Mouse (Mus musculus) MEL (cell line): ENCODE data around the gene Ifit3b. TPM values are rescaled to one million over a fixed set of nuclear protein-coding genes. Genes with fewer than 3 reads are reported as not detected.

Experiments
- DNase-seq: peaks from one replicate; pipeline ENCODE4 v3.0.0; 2011; ENCODE audit warnings: low read depth, low spot score
- H3K27ac ChIP-seq: 2 replicates; pipeline ENCODE4 v1.5.1; 2012; ENCODE audit warnings: low read depth, mild to moderate bottlenecking, control low read depth, low read length, moderate library complexity; ENCODE audit not compliant: control insufficient read depth
- H3K27me3 ChIP-seq, 2 experiments: fragments of 150-350 bp in 1 of 2; sonication (generic) in 1 of 2; 2 replicates each; pipeline ENCODE4 v1.6.1; 2012; ENCODE audit warnings: low read length in 2 of 2, mild to moderate bottlenecking in 2 of 2, improper control_type of control experiment in 1 of 2, moderate library complexity in 1 of 2; ENCODE audit not compliant: insufficient read depth in 2 of 2, control insufficient read depth in 1 of 2
- H3K36me3 ChIP-seq, 2 experiments: 2 replicates each; pipeline ENCODE4 v1.6.1; 2012 to 2014; ENCODE audit warnings: low read length in 2 of 2, improper control_type of control experiment in 1 of 2, inconsistent platforms in 1 of 2, mild to moderate bottlenecking in 1 of 2; ENCODE audit not compliant: insufficient read depth in 2 of 2, control insufficient read depth in 1 of 2
- H3K4me1 ChIP-seq, 2 experiments: fragments of 150-350 bp in 1 of 2; sonication (generic) in 1 of 2; 2 replicates each; pipeline ENCODE4 v1.6.1; 2012; ENCODE audit warnings: low read length in 2 of 2, improper control_type of control experiment in 1 of 2, mild to moderate bottlenecking in 1 of 2; ENCODE audit not compliant: insufficient read depth in 2 of 2, control insufficient read depth in 1 of 2
- H3K4me3 ChIP-seq, 2 experiments: fragments of 150-350 bp in 1 of 2; sonication (generic) in 1 of 2; 2 replicates each; pipeline ENCODE4 v1.5.1; 2012; ENCODE audit warnings: low read depth in 2 of 2, low read length in 2 of 2, mild to moderate bottlenecking in 2 of 2, moderate library complexity in 2 of 2, control low read depth in 1 of 2, improper control_type of control experiment in 1 of 2; ENCODE audit not compliant: control insufficient read depth in 1 of 2, insufficient read depth in 1 of 2
- H3K79me2 ChIP-seq: 2 replicates; pipeline ENCODE4 v1.6.1; 2012; ENCODE audit warnings: mild to moderate bottlenecking, low read length, moderate library complexity; ENCODE audit not compliant: control insufficient read depth, poor library complexity, insufficient read depth
- H3K9ac ChIP-seq: 2 replicates; pipeline ENCODE4 v1.6.1; 2012; ENCODE audit warnings: low read depth, mild to moderate bottlenecking, control low read depth, low read length, moderate library complexity; ENCODE audit not compliant: control insufficient read depth, poor library complexity, severe bottlenecking
- H3K9me3 ChIP-seq: fragments of 150-350 bp; sonication (generic); replicated peaks from 2 replicates; pipeline ENCODE4 v1.6.1; 2012; ENCODE audit warnings: mild to moderate bottlenecking, low read length, improper control_type of control experiment, moderate library complexity; ENCODE audit not compliant: insufficient read depth
- BHLHE40 ChIP-seq: IDR thresholded peaks from 2 replicates; pipeline ENCODE4 v1.6.1; 2012; ENCODE audit warnings: low read depth, mild to moderate bottlenecking, inconsistent platforms, low read length, improper control_type of control experiment, borderline replicate concordance
- CHD1 ChIP-seq: IDR thresholded peaks from 2 replicates; pipeline ENCODE4 v1.6.1; 2012; ENCODE audit warnings: low read depth, mild to moderate bottlenecking, inconsistent platforms, low read length, improper control_type of control experiment
- CHD2 ChIP-seq: IDR thresholded peaks from 2 replicates; pipeline ENCODE4 v1.6.1; 2011; ENCODE audit warnings: low read length, improper control_type of control experiment
- E2F4 ChIP-seq: IDR thresholded peaks from 2 replicates; pipeline ENCODE4 v1.6.1; 2011; ENCODE audit warnings: low read depth, low read length, improper control_type of control experiment, borderline replicate concordance
- ELF1 ChIP-seq: IDR thresholded peaks from 2 replicates; pipeline ENCODE4 v1.6.1; 2014; ENCODE audit warnings: low read depth, mild to moderate bottlenecking, inconsistent platforms, low read length, improper control_type of control experiment, moderate library complexity
- EP300 ChIP-seq, 2 experiments: IDR thresholded peaks; 2 replicates each; pipeline ENCODE4 v1.6.1; 2011; ENCODE audit warnings: improper control_type of control experiment in 2 of 2, low read length in 2 of 2, low read depth in 1 of 2, mild to moderate bottlenecking in 1 of 2
- GABPA ChIP-seq: IDR thresholded peaks from 2 replicates; pipeline ENCODE4 v1.6.1; 2012; ENCODE audit warnings: low read depth, mild to moderate bottlenecking, inconsistent platforms, low read length, improper control_type of control experiment, moderate library complexity
- GATA1 ChIP-seq: IDR thresholded peaks from 2 replicates; pipeline ENCODE4 v1.6.1; 2011; ENCODE audit warnings: low read depth, low read length, improper control_type of control experiment
- JUND ChIP-seq: IDR thresholded peaks from 2 replicates; pipeline ENCODE4 v1.6.1; 2011; ENCODE audit warnings: low read depth, mild to moderate bottlenecking, improper control_type of control experiment, low read length
- KAT2A ChIP-seq: conservative IDR thresholded peaks from 2 replicates; pipeline ENCODE4 v1.6.1; 2012; ENCODE audit warnings: low read depth, low read length, improper control_type of control experiment, inconsistent platforms
- MYB ChIP-seq: IDR thresholded peaks from 2 replicates; pipeline ENCODE4 v1.6.1; 2011; ENCODE audit warnings: mild to moderate bottlenecking, low read depth, low read length, improper control_type of control experiment
- MYC ChIP-seq: IDR thresholded peaks from 2 replicates; pipeline ENCODE4 v1.6.1; 2011; ENCODE audit warnings: low read depth, mild to moderate bottlenecking, low read length, improper control_type of control experiment, moderate library complexity
- POLR2AphosphoS5 ChIP-seq: IDR thresholded peaks from 2 replicates; pipeline ENCODE4 v1.6.1; 2012; ENCODE audit warnings: low read depth, borderline replicate concordance, mild to moderate bottlenecking, inconsistent platforms, low read length, moderate library complexity, mixed read lengths
- SMC3 ChIP-seq: IDR thresholded peaks from 2 replicates; pipeline ENCODE4 v1.6.1; 2011; ENCODE audit warnings: low read depth, low read length, improper control_type of control experiment
- TCF12 ChIP-seq: IDR thresholded peaks from 2 replicates; pipeline ENCODE4 v1.6.1; 2014; ENCODE audit warnings: low read depth, mild to moderate bottlenecking, inconsistent platforms, low read length, improper control_type of control experiment, moderate library complexity
- UBTF ChIP-seq: IDR thresholded peaks from 2 replicates; pipeline ENCODE4 v1.6.1; 2012; ENCODE audit warnings: low read depth, mild to moderate bottlenecking, inconsistent platforms, low read length, improper control_type of control experiment, moderate library complexity, borderline replicate concordance; ENCODE audit not compliant: insufficient read depth
- USF1 ChIP-seq: IDR thresholded peaks from 2 replicates; pipeline ENCODE4 v1.6.1; 2014; ENCODE audit warnings: low read depth, mild to moderate bottlenecking, inconsistent platforms, low read length, improper control_type of control experiment, moderate library complexity
- ZKSCAN1 ChIP-seq: IDR thresholded peaks from 2 replicates; pipeline ENCODE4 v1.6.1; 2012; ENCODE audit warnings: low read depth, mild to moderate bottlenecking, inconsistent platforms, low read length, improper control_type of control experiment, moderate library complexity
- ZMIZ1 ChIP-seq: IDR thresholded peaks from 2 replicates; pipeline ENCODE4 v1.6.1; 2012; ENCODE audit warnings: low read depth, mild to moderate bottlenecking, inconsistent platforms, low read length, improper control_type of control experiment, moderate library complexity
- polyA plus RNA-seq, 2 experiments: library from polyadenylated mRNA; stranded (reverse) in 1 of 2; unstranded in 1 of 2; fragments of >175 nt in 1 of 2; fragments of >200 nt in 1 of 2; gene quantifications; 2 replicates each; pipeline versions ENCODE4 v1.2.1 to v1.2.4; 2012; ENCODE audit warnings: low replicate concordance in 2 of 2, low read depth in 1 of 2; ENCODE audit not compliant: insufficient read length in 2 of 2, insufficient read depth in 1 of 2, missing spikeins in 1 of 2
- total RNA-seq: library from RNA; depleted of rRNA; stranded (reverse); fragments of 300-350 nt; gene quantifications from 2 replicates; pipeline ENCODE4 v1.2.3, GENCODE M21; 2012

Ifit3b gene
- total and polyA plus RNA-seq, 3 experiments = not detected

DNA sequence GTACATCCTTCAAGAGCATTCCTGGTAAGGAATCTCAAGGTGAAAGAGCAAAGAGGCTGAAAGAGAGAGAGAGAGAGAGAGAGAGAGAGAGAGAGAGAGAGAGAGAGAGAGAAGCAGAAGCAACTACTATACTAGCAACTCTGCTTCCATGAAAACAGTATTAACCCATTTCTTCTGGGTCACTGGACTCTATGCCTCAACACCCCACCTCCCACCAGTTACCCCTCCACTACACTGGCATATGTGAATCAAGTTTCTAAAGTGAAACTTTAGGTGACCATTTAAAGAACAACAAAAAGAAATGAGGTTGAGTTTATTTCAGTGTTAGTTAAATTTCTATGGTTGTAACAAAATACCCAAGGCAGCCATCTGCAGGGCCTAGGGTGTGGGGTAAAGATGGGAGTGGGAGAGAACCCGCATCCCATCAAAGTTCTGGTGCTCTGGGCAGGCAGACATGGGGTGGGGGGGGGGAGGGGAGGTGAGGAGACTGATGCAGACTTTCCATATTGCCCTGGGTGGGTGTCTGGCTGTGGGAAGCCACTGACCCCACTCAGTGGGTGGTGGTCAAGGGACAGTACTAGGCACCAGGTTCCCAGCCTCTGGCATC lies 41.5 kb upstream of the Ifit3b start:
- H3K9me3 ChIP-seq = no peaks in the 10 kb centered on the region
- peaks cover 0 to 10% of the 10 kb centered on the region in 2 experiments; a peak in 2 of 4 replicates for H3K4me1 ChIP-seq
- peaks cover 0 to 17% of the 10 kb centered on the region in 2 experiments; a peak in 2 of 4 replicates for H3K36me3 ChIP-seq
- H3K4me3 ChIP-seq = no peak overlapping the region
- no peaks in the 10 kb centered on the region for H3K79me2 ChIP-seq
- no peak overlapping the region for H3K9ac ChIP-seq
- peaks cover 0 to 1% of the 10 kb centered on the region in 2 experiments; a peak in 1 of 4 replicates for H3K27me3 ChIP-seq
- TF ChIP-seq POLR2AphosphoS5 (no peak), CHD1 (no peak), ZMIZ1 (no peak), ELF1 (no peak), KAT2A (no peak), TCF12 (no peak), GABPA (no peak), MYB (no peak), E2F4 (no peak), GATA1 (no peak), CHD2 (no peak), USF1 (no peak), ZKSCAN1 (no peak), MYC (no peak), EP300 (IDR thresholded peaks at IDR 0.05; ENCODE audit: low read depth in 1 of 2, low read length in 2 of 2) (no peak), SMC3 (no peak), JUND (no peak), UBTF (no peak), BHLHE40 (no peak)
- no peak overlapping the region for H3K27ac ChIP-seq
- no peak for DNase-seq
